Mouse (Mus musculus): Measurements from ENCODE around the gene 4931414P19Rik.

GRCm38 (mm10) chr14:54617152-54617896 is 11.5 kb upstream of the 4931414P19Rik start:
- TF ChIP-seq POLR2A (IDR thresholded peaks at IDR 0.05; ENCODE audit: insufficient read depth, low read length) (no peak), CTCF (IDR thresholded peaks at IDR 0.05; ENCODE audit: low read depth, low read length) (peak; percentile 45)
